Mouse (Mus musculus) ES-Bruce4 (cell line): Measurements from ENCODE around the gene Trio.

Experiments
- CTCF ChIP-seq: IDR thresholded peaks from one replicate; pipeline ENCODE4 v1.8.1; 2011; ENCODE audit warnings: low read depth, low read length
- EP300 ChIP-seq: IDR thresholded peaks from 2 replicates; pipeline ENCODE4 v1.6.1; 2011; ENCODE audit warnings: low read depth, low read length; ENCODE audit not compliant: insufficient read depth
- POLR2A ChIP-seq: IDR thresholded peaks from one replicate; pipeline ENCODE4 v1.8.1; 2011; ENCODE audit warnings: low read length; ENCODE audit not compliant: insufficient read depth

DNA sequence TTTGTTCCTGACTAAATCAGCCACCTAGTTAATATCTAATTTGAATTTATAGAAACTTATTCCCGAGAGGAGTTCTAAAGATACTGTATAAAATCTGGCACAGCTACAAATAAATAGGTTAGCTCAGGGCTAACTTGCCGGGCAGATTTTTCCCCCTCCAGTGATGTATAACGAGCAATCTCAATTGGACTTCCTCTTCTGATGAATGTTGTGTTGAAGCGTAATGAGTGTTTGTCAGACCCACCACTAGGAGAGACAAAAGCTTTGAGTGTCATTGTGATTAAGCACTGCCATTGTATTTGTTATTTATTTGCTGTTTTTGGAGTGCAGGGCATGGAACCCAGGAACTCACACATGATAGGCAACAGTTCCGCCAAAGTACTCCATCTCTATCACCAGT is 39.9 kb upstream of the Trio start:
- TF ChIP-seq CTCF, result no peak
- TF ChIP-seq POLR2A, result no peak
- no peak for TF ChIP-seq EP300
